Mouse (Mus musculus): ENCODE data around the gene Srp14.

- TF ChIP-seq CTCF (conservative IDR thresholded peaks at IDR 0.05; ENCODE audit: low read length), result no peak
- no peak for TF ChIP-seq POU5F1 (IDR thresholded peaks at IDR 0.05; ENCODE audit: borderline replicate concordance, low read length)
- TF ChIP-seq NANOG (IDR thresholded peaks at IDR 0.05; ENCODE audit: borderline replicate concordance, low read length), result no peak
These were observed 11.0 kb upstream of the Srp14 start for GRCm38 (mm10) chr2:118490241-118491091.

All from E14TG2a.4 (cell line).